Mouse (Mus musculus) spleen, postnatal 4 days (tissue): ENCODE measurements around the gene Lpcat1.

Source experiments
- DNase-seq, 2 experiments: peaks; one replicate each; pipeline ENCODE4 v3.0.0; 2022; ENCODE audit warnings: low spot score in 2 of 2

Lpcat1 gene

DNA sequence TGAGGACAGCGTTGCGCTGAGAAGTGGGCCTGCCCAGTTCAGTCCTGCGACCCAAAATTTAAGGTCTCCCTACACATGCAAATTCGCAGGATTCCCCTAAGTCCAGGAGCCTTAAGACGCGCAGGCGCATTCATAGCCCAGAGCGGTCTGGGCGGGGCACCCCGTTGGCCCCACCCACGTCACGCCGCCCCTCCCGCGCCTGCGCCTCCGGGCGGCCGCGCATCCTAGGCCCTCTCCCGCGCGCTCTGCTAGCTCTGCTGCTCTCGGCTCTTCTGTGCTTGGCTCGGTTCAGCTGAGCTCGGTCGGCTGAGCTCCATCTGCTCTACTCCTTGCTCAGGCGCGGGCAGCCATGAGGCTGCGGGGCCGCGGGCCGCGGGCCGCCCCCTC lies at the start of gene Lpcat1:
TSS of gene Lpcat1 (plus strand) at position 164 of the 387 bp plus-strand sequence.
- peak; percentile 93 to 97 for DNase-seq

DNA sequence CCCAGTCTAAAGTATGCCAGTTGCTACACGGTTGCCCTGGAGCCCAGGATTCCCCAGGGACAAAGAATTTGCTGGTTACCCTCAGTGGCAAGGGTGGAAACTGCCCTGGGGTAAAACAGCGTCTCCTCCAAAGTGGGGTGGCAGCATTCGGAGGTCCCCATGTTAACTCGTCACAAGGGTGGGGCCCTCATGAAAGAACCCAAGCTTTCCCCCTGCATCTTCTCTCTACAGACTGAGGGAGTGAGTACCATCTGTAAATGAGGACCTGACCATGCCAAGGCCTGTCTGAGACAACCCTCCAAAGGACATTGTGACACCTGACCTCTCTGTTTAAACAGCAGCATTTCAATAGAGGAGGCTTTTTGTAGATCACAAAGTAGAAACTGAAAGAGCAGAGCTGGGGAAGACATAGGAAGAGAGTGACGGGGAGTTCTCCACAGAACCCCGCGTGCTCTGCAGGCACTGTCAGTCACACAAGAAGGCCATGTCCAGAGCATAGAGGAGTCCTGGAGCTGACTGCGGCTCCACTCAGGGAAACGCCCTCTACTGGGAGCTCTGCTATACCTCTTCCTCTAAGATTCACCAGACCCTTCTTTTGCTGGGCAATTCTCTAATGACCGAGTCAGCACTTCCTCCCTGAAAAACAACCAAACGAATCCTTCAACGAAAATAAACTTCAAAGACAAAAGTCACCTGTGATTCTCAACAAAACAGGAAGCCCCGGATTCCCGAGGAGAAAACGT lies 49.3 kb upstream of the Lpcat1 start:
- DNase-seq, result peak; percentile 15 to 64

DNA sequence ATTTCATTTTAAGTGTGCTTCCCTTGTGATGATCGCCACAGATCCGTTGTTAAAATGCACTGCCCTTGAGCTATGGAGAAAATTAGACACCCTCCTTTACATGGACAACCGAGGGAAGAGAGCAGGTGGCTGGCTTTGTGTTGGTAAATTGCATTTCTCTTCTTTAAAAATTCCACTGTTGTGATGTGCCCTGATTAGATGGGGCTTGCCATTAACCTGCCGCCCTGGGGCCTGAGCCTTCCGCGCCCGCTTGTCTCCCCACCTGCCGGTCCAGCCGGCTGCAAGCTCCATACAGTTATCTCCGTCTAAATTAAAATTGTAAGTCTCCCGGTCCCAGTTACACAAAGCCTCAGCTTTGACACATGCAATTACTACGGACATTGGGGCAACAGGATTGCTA lies 48.7 kb upstream of the Lpcat1 start:
- peak in 1 of 2 experiments; percentile 56 for DNase-seq

DNA sequence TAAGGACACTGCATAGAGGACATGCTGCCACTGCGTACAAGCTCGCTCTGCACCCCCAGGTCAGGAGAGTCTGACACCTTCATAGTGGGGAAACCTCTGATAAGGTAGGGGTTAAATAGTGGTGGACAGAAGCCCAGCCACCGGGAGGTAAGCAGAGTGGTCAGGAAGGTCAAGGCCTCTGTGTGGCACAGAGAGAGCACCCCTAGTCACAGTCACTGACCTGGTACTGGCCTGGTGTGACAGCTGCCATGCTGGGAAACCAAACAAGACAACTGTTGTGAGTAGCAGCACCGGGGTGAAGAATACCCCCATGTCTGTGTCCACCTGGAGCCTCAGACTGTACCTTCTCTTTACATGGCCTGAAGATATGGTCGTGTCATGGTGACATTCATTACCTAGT lies 47.8 kb upstream of the Lpcat1 start:
- DNase-seq, result peak in 1 of 2 experiments; percentile 52

DNA sequence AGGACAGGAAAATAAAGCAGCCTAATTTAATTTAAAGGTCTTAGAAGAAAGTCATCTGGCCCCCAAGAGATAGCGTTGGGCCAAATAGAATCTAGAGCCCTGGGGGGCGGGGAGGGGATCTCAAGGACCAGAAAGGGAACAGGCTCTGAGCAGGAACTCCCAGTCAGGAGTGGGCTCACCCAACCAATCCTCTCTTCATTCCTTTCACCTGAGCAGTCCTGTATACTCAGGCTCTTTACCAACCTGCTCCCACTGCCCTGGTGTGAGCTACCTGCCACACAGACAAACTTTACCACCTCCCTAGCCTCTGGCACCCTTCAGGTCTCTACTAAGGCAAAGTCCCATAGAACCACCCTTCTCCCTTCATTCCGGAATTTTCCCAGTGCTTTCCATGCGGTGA lies 44.0 kb upstream of the Lpcat1 start:
- DNase-seq, result no peak

DNA sequence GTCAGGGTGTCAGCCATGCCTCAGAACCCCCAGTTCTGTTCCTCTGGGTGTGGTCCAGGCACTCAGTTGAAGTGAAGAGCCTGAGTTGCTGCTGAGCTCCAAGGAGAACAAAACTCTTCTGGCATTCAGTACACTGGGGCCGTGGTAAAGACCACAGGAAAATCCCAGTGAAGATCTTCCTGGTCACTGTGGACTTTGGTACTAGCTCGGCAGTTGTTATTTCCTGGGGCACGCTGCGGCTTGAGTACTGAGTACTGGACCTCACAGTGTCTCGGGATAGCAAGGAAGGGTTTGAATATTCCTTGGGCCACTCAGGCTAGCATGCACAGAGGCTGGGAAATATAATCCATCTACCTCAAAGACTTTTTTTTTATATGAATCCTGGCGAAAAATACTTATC lies 42.0 kb upstream of the Lpcat1 start:
- no peak for DNase-seq

DNA sequence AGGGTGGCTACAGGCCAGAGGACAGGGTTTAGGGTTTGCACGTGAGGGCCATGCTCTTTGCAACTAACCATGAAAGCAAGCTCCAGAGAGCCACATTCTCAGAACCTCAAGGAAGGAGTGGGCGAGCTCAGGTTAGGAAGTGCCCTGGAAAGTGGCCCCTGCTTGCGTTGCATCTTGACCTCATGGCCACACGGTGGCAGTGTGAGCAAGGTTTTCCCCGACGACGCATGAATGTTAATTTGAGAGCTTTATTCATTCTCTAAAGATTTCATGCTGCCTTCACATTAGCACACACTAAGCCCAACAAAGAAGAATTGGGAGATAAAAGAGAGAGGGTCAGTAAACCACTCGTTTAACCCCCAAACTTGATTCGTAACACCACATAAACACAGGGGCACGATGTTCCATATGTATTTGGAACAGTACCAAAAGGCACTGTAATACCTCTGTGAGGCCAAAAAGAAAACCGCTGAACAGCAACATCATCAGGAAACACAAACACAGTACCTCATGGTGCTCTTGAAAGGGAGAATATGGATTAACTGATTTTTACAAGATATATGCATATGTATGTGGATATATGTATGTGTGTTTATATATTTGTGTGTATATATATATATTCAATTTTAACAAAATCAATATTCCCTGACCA lies 41.0 kb upstream of the Lpcat1 start:
- DNase-seq, result peak; percentile 74 to 89

DNA sequence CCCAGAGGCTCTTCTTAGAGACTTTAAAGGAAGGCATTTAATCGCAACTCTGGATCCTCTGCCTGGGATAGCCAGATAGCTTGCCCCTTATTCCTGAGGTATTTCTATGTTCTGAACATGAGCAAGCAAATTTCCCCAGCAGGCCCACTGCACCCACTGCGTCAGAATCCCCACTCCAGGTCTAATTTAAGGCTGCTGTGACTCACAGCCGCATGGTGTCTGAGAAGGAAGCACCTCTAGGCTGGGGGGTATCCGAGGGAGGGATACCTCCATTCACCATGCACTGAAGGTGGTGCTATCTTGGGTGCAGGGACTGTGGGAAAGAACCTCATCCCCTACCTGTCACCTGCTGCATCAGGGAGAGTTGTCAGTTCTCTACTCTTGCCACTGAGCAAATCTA lies 40.4 kb upstream of the Lpcat1 start:
- DNase-seq, result no peak

DNA sequence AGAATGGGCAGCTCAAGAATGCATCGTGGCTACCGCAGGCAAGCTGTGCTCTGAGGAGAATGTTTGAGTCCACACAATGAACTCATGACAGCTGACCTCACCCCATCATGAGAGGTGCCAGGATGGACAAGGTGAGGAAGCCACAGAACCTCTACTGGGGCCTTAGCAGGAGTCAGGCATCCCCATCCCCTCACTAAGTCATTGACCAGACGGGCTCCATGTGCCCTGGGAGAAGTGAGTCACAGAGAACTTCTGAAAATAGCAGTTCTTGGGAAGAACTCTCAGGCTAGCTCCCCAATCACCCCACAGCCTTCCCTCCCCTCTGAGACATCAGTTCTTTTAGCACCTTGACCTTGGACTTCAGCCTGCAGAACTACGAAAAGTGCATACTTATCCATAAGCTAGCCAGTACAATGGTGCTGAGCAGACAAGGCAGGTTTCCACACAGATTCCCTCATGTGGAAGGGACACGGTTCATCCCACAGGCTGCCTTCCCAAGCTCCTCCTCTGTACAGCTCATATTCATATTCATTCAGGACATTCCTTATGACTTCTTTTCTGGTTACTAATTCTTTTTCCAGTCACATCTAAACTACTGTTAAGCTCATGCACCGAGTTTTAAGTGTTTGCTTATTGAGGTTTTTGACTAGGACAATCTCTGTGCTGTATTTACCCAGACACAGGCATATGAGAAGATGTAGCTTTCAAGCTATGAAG lies 37.2 kb upstream of the Lpcat1 start:
- no peak for DNase-seq

DNA sequence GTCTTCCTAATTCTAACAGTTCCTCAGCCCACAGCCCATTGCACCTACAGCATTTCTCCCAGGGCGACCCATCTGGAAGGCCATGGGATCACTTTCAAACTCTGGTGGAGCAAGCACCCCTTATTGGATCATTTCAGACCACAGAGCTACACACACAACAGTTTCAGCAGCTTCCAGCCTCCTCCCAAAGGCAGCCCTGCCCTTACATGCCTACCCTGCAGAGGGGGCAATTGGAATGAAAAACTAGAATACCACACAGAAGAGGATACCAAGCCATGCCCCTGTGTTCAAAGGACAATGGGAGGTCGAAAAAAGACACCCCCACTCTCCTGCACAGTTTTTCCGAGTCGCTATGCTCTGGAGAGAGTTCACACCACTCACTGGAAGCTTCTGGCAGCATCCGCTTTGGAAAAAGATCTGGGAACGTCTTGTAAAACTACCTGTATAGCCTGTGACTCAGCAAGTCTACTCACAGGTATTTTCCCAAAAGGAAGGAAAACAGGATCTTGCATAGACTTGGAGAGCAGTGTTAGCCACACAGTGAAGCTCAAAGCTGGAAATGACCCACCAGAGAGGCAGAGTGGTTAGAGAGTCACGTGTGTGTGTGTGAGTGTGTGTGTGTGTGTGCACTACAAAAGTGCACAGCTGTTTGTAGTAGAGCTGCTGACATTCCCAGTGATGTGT lies 34.4 kb upstream of the Lpcat1 start:
- no peak for DNase-seq

DNA sequence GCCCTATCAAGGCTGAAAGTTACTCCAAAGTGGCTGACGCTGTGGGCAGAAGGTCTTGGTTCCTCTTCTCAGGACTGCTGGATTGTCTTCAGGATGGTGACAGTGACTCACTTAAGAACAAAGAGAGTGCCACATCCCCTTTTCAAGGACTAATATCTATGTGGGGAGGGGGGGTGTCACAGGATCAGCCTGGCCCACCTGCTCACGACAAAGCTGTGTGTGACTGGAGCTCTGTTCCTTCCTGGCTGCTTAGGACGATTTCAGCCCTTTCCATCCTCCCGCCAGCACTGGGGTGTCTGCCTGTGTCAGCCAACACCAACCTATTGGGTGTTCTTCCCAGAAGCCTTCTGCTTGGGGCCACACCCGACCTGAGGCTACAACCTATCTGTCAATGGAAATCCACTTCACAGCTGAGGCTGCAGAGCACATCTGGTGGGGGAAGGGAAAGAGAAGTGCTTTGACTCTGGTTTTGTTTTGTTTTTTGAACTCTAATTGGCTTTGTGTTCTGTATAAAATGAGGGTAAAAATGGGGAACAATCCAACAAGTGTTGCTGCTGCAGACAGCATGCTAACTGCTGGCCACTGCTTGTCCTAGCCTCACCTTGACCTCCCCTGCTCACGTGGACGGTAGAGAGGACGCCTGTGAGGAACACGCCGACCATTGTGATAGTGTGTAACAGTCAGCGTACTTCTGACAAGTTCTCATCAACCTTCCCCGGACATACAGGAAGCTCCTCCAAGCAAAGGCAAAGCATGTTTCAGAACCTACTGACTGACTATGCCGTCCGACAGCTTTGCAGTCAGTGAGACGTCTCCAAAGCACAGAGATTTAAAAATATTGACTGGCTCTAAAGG lies 33.1 kb upstream of the Lpcat1 start:
- DNase-seq, result no peak

DNA sequence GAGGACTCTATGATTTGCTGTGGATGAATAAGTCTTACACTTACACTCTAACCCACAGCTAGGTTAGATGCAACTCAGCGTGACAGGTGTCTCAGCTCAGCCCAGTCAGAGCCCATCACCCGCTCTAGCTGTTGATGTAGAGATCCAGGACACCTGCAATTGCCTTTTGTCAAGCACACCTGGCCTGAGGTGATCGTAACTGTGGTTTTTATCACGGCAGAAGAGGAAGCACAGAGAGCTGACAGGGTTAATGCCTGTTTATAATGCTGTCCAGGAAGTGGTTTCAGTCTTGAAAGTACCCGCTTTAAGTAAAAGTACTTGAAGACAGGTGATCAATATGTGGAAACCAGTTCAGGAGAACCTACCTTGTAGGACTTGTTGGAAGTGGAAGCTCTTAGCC lies 32.3 kb upstream of the Lpcat1 start:
- DNase-seq, result no peak

DNA sequence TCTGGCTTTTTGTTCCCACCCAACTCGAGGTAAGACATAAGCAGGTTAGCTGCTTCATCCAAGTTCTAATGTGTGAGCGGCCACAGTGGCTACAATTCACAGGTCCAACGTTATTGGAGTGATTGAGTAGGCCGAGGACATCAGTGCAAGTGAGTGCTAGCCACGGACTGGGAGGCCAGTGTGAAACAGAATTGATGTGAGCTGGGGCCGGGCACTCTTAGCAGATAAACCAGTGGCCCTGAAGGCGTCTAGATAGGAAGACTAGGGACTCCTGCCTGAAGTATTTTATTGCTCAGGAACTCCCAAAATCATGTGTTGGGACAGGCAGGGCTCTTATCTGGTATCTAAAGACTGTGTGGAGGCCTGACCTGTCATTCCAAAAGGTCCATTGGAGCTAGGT lies 31.3 kb upstream of the Lpcat1 start:
- no peak for DNase-seq

DNA sequence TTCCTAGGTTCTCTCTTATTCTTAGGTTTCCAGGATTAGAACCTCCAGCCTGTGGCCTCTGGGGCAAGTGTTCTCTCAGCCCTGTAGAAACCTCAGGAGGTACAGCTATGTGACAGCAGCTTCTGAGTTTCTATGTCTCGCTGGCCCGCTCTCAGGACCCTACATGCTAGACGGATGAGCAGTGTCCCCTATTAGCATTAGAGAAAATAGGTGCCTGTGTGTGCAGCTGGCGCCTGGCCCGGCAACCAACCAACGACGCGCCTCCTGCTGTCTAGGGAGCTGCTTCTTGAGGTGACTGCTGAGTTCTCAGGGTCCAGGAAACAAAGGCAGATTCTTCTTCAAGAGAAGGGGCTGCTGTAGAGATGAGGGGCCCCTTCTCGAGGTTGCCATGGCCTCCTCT lies 27.9 kb upstream of the Lpcat1 start:
- DNase-seq, result no peak

DNA sequence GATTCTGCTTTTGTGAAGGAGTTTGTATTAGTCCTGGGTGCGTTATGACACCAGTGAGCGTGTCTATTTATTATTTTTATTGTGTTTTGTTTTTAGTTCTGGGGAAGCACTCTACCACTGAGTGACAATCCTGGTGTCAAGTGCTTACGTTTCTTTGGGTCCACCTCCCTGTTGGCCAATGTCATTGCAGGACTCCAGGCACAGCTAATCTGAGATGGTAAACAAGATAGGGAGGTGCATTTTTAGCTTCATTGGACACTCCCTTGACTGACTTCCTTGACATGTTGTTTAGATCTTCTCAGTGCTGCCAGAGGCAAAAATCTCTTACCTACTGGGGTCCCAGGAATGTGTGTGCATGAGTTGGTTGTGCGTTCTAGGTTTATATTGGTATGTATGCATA lies 26.0 kb upstream of the Lpcat1 start:
- DNase-seq, result no peak

DNA sequence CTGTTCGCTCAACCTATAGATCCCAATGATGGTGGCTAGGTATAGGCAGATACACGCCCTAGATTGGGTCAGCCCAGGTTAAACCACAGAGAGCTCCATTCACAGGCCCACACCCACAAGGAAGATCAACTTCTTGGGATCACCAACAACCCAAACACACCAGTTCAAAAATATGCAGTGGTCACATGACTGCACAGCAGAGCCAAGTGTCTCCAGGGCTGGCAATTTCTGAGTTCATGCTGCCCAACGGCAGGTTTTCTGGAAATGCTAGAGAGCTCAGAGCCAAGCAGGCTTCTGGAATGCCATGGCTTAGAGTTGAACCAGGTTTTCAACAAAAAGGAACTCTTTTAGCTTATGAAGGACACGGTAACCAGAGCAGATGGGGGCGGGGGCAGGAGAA lies 25.3 kb upstream of the Lpcat1 start:
- DNase-seq, result no peak

DNA sequence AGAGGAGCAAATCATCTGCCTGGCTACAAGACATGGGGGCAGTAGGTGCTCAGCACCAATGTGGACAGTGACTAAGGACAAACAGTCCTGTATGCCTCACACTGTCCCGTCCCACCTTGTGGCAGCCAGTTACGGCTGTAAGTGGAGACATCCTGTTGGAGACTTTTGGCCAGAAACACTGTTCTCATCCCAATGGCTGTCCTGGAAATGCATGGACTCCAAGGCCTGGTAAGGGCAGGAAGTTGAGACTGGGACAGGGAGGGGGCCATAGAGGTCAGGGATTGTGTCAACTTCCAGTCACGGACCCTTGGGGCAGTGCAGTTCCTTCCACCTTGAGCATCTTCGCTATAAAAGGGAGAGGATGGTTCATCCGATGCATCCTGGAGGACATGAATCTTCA lies 24.6 kb upstream of the Lpcat1 start:
- DNase-seq, result no peak

DNA sequence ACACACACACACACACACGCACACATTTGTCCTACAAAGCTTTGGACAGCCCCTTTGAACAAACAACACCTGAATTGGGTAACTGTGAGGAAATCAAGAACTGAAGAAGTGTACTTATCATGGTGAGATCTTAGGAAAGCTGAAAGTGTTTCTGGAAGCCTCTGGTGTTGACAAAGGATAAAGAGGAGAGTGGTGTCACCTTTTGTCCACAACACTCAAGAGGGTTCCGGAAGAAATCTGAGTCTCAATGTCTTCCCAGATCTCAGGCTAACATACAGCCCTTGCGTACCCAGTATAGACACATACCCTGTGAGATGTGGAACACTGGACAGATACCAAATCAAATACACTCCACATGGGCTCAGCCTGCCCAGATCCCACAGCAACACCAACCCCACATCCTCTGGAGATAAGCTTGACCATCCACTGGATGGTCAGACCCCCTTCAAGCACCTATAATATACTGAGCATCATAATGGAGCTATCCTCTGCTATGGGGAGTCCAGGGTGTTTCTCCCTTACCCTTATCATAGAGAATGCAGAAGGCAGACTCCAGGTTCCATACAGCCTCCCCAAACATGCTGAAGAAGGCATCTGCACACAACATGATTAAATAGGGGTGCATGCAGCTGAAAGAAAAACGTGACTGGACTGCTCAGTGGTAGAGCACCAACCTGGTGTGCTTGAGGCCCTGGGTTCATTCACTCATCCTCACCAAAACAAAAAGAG lies 23.7 kb upstream of the Lpcat1 start:
- DNase-seq, result peak in 1 of 2 experiments; percentile 55

DNA sequence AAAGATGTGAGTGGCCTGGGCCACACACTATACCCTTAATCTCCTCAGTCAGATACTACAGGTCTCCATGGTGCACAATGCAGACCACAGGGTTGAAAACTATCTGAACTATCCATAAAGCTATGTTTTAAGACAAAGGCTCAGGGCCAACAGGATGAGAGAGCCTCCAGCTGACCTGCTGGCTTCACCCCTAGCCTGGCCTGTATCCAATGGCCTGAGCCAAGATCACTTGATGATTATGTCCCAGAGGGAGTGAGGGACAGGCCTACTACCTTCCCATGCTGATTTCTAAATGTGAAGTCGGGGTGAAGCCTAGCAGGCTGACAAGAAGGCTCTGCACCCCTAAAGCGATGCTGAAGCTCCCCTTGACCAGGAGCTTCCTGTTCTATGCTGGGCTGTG lies 21.9 kb upstream of the Lpcat1 start:
- DNase-seq, result no peak

DNA sequence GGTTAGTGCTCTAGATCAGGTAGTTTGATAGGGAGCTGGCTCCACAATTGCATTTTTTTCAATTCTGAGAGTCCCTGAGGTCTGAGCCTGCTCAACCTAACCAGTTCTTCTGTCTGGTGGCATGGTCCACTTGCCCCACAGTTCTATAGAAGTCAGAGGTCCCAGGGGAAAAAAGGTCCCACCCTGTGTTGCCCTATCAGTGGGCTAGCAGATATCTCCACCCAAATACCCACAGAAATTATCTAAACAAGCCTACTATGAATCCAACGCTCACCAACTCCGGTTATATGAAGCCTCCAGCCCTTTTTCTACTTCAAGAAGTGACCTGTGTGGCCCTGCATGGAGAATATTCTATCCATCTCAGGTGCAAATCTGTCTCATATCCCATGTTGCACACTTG lies 20.9 kb upstream of the Lpcat1 start:
- DNase-seq, result peak in 1 of 2 experiments; percentile 57

DNA sequence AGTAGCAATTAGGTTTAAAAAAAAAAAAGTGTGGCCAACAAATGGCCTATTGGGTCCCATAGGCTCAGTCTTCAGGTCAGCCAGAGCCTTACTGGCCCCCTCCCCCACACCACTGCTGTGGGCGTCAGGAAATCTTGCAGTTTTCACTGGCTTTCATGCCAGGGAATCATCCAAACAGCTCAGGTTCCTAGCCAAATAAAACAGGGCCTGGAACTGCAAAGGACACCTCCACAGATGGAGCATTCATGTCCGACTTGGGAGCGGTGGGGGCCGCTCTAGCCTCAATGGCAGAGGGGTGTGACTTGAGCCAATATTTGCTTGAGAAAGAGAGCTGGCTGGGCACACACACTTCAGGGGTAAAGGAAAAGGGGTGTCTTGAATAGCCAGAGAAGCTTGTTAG lies 20.5 kb upstream of the Lpcat1 start:
- DNase-seq, result no peak
